Mouse (Mus musculus) embryonic fibroblast, embryonic 13.5 days (primary cell): ENCODE results near the gene Apod. TPM values are rescaled to one million over a fixed set of nuclear protein-coding genes. Genes with fewer than 3 reads are reported as not detected.

Source experiments
- H3K27ac ChIP-seq: 2 replicates; pipeline ENCODE4 v1.5.1; 2012; ENCODE audit warnings: low read length, control low read depth, inconsistent platforms; ENCODE audit not compliant: insufficient read depth
- H3K4me1 ChIP-seq: 2 replicates; pipeline ENCODE4 v1.6.1; 2011; ENCODE audit warnings: low read length; ENCODE audit not compliant: control insufficient read depth, insufficient read depth
- H3K4me3 ChIP-seq: 2 replicates; pipeline ENCODE4 v1.5.1; 2011; ENCODE audit warnings: mild to moderate bottlenecking, control low read depth, low read length; ENCODE audit not compliant: insufficient read depth
- CTCF ChIP-seq: IDR thresholded peaks from 2 replicates; pipeline ENCODE4 v1.5.1; 2011; ENCODE audit warnings: mild to moderate bottlenecking, control low read depth, low read length, moderate library complexity, borderline replicate concordance; ENCODE audit not compliant: insufficient read depth
- POLR2A ChIP-seq: IDR thresholded peaks from 2 replicates; pipeline ENCODE4 v1.6.1; 2011; ENCODE audit warnings: low read depth, mild to moderate bottlenecking, control low read depth, low read length, moderate library complexity
- polyA plus RNA-seq: library from polyadenylated mRNA; stranded (reverse); fragments of >200 nt; gene quantifications from 2 replicates; pipeline ENCODE4 v1.2.4, GENCODE M21; 2011; ENCODE audit warnings: low read depth; ENCODE audit not compliant: missing spikeins, insufficient read length

Gene Apod
- polyA plus RNA-seq, 1 experiment, result 34.4 TPM

DNA sequence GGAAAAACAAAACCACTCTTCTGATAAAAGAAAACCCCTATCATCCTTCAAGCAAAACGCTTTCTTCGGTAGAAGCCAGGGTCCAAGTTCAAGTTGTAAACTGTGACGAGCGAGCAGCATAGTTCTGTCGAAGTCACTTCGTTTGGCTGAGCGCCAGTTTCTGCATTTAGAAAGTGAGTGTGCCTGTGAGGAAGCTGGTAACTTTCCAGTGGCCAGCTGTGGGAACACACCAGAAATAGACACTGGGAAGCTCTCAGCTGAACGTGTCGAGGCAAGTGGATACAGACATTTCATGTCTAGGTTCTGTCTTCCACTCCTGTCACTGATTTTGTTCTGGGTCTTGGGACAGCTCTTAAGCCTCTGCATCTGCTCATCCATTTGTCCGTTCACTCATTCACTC is 24.3 kb downstream of the Apod start:
- no peak for TF ChIP-seq POLR2A
- TF ChIP-seq CTCF, result no peak
- H3K27ac ChIP-seq, result peak overlapping the region; percentile 94
- H3K4me3 ChIP-seq, result no peak overlapping the region
- peaks cover 14% of the 10 kb centered on the region for H3K4me1 ChIP-seq

DNA sequence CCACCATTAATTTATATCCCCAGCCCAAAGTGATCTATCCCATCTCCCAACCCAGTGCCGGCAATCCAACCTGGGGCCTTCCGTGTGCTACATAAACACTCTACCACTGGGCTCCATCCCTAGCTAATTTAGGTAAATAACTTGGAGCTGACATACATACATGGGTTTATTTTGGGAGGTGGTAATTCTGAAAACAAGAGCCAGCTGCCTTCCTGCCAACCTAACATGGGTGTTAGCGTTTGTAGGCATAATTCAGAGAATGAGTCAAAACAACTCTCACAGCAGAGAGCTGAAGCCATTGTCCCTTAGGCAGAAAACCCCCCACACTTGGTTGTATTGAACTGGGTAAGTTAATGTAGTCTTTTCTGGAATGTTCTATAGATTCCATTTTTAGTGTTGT is 26.9 kb downstream of the Apod start:
- Histone ChIP-seq H3K4me3 (no peak overlapping the region), H3K27ac (no peak overlapping the region), H3K4me1 (peaks cover 14% of the 10 kb centered on the region)
- TF ChIP-seq POLR2A (no peak), CTCF (no peak)

- no peak for TF ChIP-seq POLR2A
- no peak for TF ChIP-seq CTCF
- no peak overlapping the region for H3K4me3 ChIP-seq
- no peak overlapping the region for H3K27ac ChIP-seq
- peaks cover 10% of the 10 kb centered on the region for H3K4me1 ChIP-seq
Observed at GRCm38 (mm10) chr16:31286801-31287488, 27.7 kb downstream of the Apod start.

DNA sequence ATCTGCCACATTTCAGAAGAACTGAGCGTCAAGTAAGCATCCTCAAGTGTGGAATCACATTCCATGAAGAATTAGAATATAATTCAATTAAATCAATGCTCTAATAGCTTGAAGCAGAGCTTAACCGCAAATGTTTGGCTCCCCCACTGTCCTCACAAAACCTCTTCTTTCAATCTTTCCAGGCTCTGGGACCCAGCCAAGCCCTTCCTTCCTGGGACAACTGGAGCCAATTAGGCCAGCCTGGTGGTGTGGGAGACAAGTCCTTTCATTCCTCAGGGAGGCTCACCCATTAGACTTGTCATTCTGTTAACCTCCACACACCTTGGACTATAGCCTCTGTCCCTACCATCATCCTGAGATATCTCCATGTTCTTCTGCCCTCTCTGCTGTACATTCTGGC is 32.6 kb downstream of the Apod start:
- Histone ChIP-seq H3K4me1 (peaks cover 4% of the 10 kb centered on the region; the same call in 1 of the 2 replicates), H3K4me3 (no peak overlapping the region), H3K27ac (no peak overlapping the region)
- TF ChIP-seq POLR2A (no peak), CTCF (no peak)

GRCm38 (mm10) chr16:31280176-31280575 is 34.4 kb downstream of the Apod start:
- Histone ChIP-seq H3K4me3 (no peak overlapping the region), H3K4me1 (peaks cover 4% of the 10 kb centered on the region; the same call in 1 of the 2 replicates), H3K27ac (no peak overlapping the region)
- TF ChIP-seq CTCF, result no peak
- no peak for TF ChIP-seq POLR2A

GRCm38 (mm10) chr16:31278581-31278980 is 36.0 kb downstream of the Apod start:
- Histone ChIP-seq H3K27ac (no peak overlapping the region), H3K4me3 (no peak overlapping the region), H3K4me1 (peaks cover 4% of the 10 kb centered on the region; the same call in 1 of the 2 replicates)
- TF ChIP-seq CTCF, result no peak
- TF ChIP-seq POLR2A, result no peak

GRCm38 (mm10) chr16:31278081-31278480 is 36.5 kb downstream of the Apod start:
- Histone ChIP-seq H3K4me1 (peaks cover 7% of the 10 kb centered on the region; the same call in 1 of the 2 replicates), H3K27ac (no peak overlapping the region), H3K4me3 (no peak overlapping the region)
- TF ChIP-seq CTCF, result no peak
- no peak for TF ChIP-seq POLR2A

GRCm38 (mm10) chr16:31276962-31277361 is 37.6 kb downstream of the Apod start:
- Histone ChIP-seq H3K4me1 (peaks cover 10% of the 10 kb centered on the region), H3K4me3 (no peak overlapping the region), H3K27ac (no peak overlapping the region)
- TF ChIP-seq CTCF (no peak), POLR2A (no peak)

DNA sequence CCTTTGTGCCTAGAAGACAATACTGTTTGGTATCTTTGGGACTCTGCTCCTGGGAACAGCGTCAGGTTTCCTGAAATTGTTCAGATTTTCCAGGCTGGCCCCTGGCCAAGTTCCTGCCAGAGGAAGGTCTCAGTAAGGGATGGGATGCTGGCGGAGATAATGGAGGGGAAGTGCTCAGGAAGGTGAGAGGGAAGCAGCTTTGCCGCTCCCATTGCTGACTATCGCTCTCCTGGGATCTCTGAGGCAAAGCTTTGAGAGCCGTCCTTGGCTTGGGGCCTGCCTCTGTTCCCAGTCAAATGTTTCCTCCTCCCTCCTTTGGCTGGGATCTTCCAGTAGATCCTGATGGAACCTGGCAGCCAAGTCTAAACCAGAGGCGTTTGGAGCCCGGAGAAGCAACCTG is 38.1 kb downstream of the Apod start:
- TF ChIP-seq POLR2A (no peak), CTCF (no peak)
- Histone ChIP-seq H3K4me3 (no peak overlapping the region), H3K4me1 (peaks cover 10% of the 10 kb centered on the region; the same call in 1 of the 2 replicates), H3K27ac (no peak overlapping the region)

DNA sequence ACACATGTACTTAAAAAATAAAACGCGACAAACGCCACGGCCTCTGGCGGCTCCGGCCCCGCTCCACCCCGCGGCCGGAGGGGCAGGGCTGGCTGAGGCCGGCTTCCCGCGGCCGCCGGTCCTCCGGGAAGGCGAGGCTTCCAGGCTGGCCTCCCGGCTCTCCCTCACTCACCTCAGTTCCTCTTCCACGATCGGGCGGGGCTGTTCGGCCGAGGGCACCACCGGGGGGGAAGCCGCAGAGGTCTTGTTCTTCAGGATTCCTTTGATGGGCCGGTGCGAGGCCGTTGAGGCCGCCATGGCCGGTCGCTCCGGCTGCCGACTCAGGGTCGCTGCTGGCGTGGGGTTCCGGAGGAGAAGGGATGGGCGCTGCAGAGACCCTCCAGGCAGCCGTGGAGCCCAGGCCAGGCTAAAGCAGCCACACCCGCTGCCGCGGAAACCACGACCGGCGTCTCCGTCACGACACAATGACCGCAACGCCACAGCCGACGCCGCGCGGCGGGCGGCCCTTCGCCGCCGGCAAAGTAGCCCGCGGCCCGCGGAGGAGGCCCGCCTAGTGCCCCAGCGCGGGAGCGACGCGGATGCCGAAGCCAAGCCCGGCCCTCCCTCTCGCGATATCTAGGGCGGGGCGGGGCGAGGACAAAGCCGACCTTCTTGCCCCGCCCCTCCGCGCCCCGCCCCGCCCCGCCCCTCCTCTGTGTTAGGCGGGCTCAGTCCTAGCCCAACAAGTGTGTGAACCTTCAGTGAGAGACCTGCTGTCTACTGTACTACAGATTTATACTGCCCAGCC is 39.7 kb downstream of the Apod start, which contains the start of gene Ppp1r2:
Ppp1r2 (minus strand) TSS at position 604 of the 787 bp plus-strand sequence.
- no peak for TF ChIP-seq CTCF
- peak; percentile 86 for TF ChIP-seq POLR2A
- Histone ChIP-seq H3K4me3 (peak within 1 kb of the TSS; percentile 99), H3K27ac (peak within 1 kb of the TSS; percentile 72), H3K4me1 (peaks cover 10% of the 10 kb centered on the region; the same call in 1 of the 2 replicates)
